Mouse (Mus musculus) Patski (cell line): ENCODE measurements around the gene Lrrn4. TPM values are rescaled to one million over a fixed set of nuclear protein-coding genes. Genes with fewer than 3 reads are reported as not detected.

Experiments
- ATAC-seq: fragments of 100-300 bp; one replicate; pipeline ENCODE4 v1.8.0; 2021
- CTCF ChIA-PET: fragments of 350-600 bp; sonication (Branson Sonifier 250); formaldehyde crosslinking; loops from one replicate; lab custom pipeline; 2022; ENCODE audit warnings: inconsistent platforms; lab: Charles Lee
- POLR2A ChIA-PET: fragments of 350-600 bp; sonication (Branson Sonifier 250); formaldehyde crosslinking; loops from one replicate; lab custom pipeline; 2022; ENCODE audit warnings: antibody characterized with exemption, inconsistent platforms; lab: Charles Lee
- DNase-seq: peaks from one replicate; pipeline ENCODE4 v3.0.0-alpha.2; 2011; ENCODE audit warnings: low read depth, low spot score
- H3K27me3 ChIP-seq: fragments of 371-371 bp; one replicate; pipeline ENCODE4 v1.5.1; 2021
- CTCF ChIP-seq: fragments of 100-300 bp; IDR thresholded peaks from one replicate; pipeline ENCODE4 v1.5.1; 2021
- in situ Hi-C: fragments of 300-500 bp; cut with MboI; formaldehyde crosslinking; loops from 3 replicates; pipeline ENCODE4 v1.11.1; 2018; ENCODE audit warnings: low pct_unique_long_range_greater_than_20kb, mixed read lengths
- polyA plus RNA-seq: library from polyadenylated mRNA; unstranded; gene quantifications from one replicate; pipeline ENCODE4 v1.2.3, GENCODE M21; 2021

Lrrn4 gene
- polyA plus RNA-seq, 1 experiment from 2014 or later, result not detected

- CTCF ChIA-PET, result interaction anchor here (0.9 to 3.3 kb wide), 3 partner anchors 45 to 386 kb away, joined by 4 to 22 read pairs (median 9); no protein-coding TSS in a partner anchor
- no peaks in the 10 kb centered on the region for H3K27me3 ChIP-seq
- in situ Hi-C loops, result loop anchor here (5.0 to 25.0 kb wide), 4 partner anchors 55 to 590 kb away; partner anchors contain the start of gene Crls1
- DNase-seq, result no peak
- POLR2A ChIA-PET, result no interaction called here
- no peak for ATAC-seq
- TF ChIP-seq CTCF, result no peak
These were observed 21.4 kb upstream of the Lrrn4 start for GRCm38 (mm10) chr2:132902056-132902455.

GRCm38 (mm10) chr2:132901636-132902035, 20.9 kb upstream of the Lrrn4 start:
- CTCF ChIA-PET, result interaction anchor here (3.3 kb wide), 1 partner anchor 44 kb away, joined by 22 read pairs; no protein-coding TSS in a partner anchor
- TF ChIP-seq CTCF, result no peak
- ATAC-seq (no peak), DNase-seq (no peak)
- POLR2A ChIA-PET, result no interaction called here
- H3K27me3 ChIP-seq, result no peaks in the 10 kb centered on the region
- in situ Hi-C loops, result loop anchor here (5.0 to 25.0 kb wide), 4 partner anchors 54 to 589 kb away; partner anchors contain the start of gene Crls1

- ChIA-PET POLR2A (no interaction called here), CTCF (no interaction called here)
- no peaks in the 10 kb centered on the region for H3K27me3 ChIP-seq
- ATAC-seq (no peak), DNase-seq (no peak)
- in situ Hi-C loops, result loop anchor here (5.0 to 25.0 kb wide), 4 partner anchors 53 to 588 kb away; partner anchors contain the start of gene Crls1
- no peak for TF ChIP-seq CTCF
These were observed 19.9 kb upstream of the Lrrn4 start for GRCm38 (mm10) chr2:132900596-132900995.

- ChIA-PET POLR2A (interaction anchor here (0.6 kb wide), 1 partner anchor 73 kb away, joined by 3 read pairs; no protein-coding TSS in a partner anchor), CTCF (no interaction called here)
- peaks cover 6% of the 10 kb centered on the region for H3K27me3 ChIP-seq
- TF ChIP-seq CTCF, result no peak
- no peak for DNase-seq
- in situ Hi-C loops, result no loop called here
- no peak for ATAC-seq
These were observed 17.5 kb upstream of the Lrrn4 start for GRCm38 (mm10) chr2:132898211-132898610.

GRCm38 (mm10) chr2:132893826-132894225, 13.1 kb upstream of the Lrrn4 start:
- ATAC-seq (no peak), DNase-seq (no peak)
- POLR2A ChIA-PET, result no interaction called here
- CTCF ChIA-PET, result interaction anchor here (1.1 to 1.9 kb wide), 2 partner anchors 10 to 12 kb away, joined by 3 to 7 read pairs; no protein-coding TSS in a partner anchor
- in situ Hi-C loops, result no loop called here
- H3K27me3 ChIP-seq, result peaks cover 6% of the 10 kb centered on the region
- no peak for TF ChIP-seq CTCF

GRCm38 (mm10) chr2:132885312-132885711, 4.6 kb upstream of the Lrrn4 start:
- DNase-seq, result no peak
- ChIA-PET CTCF (interaction anchor here (0.9 kb wide), 1 partner anchor 12 kb away, joined by 4 read pairs; no protein-coding TSS in a partner anchor), POLR2A (no interaction called here)
- no peak for TF ChIP-seq CTCF
- peaks cover 10% of the 10 kb centered on the region for H3K27me3 ChIP-seq
- no peak for ATAC-seq
- in situ Hi-C loops, result no loop called here

- H3K27me3 ChIP-seq, result peaks cover 14% of the 10 kb centered on the region
- ATAC-seq (no peak), DNase-seq (no peak)
- TF ChIP-seq CTCF, result no peak
- POLR2A ChIA-PET, result no interaction called here
- CTCF ChIA-PET, result interaction anchor here (0.9 to 1.4 kb wide), 2 partner anchors 12 to 19 kb away, joined by 3 to 4 read pairs; no protein-coding TSS in a partner anchor
- in situ Hi-C loops, result no loop called here
These were observed 3.7 kb upstream of the Lrrn4 start for GRCm38 (mm10) chr2:132884303-132884967.

- H3K27me3 ChIP-seq, result peaks cover 33% of the 10 kb centered on the region
- CTCF ChIA-PET, result interaction anchor here (1.2 kb wide), 1 partner anchor 23 kb away, joined by 3 read pairs; no protein-coding TSS in a partner anchor
- TF ChIP-seq CTCF, result no peak
- POLR2A ChIA-PET, result no interaction called here
- no peak for DNase-seq
- in situ Hi-C loops, result no loop called here
- peak; percentile 41 for ATAC-seq
These were observed 1.2 kb downstream of the Lrrn4 start for GRCm38 (mm10) chr2:132879261-132880044.

GRCm38 (mm10) chr2:132876991-132877390, 3.7 kb downstream of the Lrrn4 start:
- ChIA-PET CTCF (no interaction called here), POLR2A (no interaction called here)
- peaks cover 32% of the 10 kb centered on the region for H3K27me3 ChIP-seq
- no peak for TF ChIP-seq CTCF
- in situ Hi-C loops, result no loop called here
- ATAC-seq, result no peak
- no peak for DNase-seq

GRCm38 (mm10) chr2:132873657-132874326, 6.9 kb downstream of the Lrrn4 start:
- POLR2A ChIA-PET, result no interaction called here
- CTCF ChIA-PET, result interaction anchor here (1.2 to 2.2 kb wide), 2 partner anchors 12 to 14 kb away, joined by 3 to 6 read pairs; no protein-coding TSS in a partner anchor

More at GRCm38 (mm10) chr2:132873657-132874326, 6.9 kb downstream of the Lrrn4 start:
- in situ Hi-C loops, result no loop called here
- DNase-seq (no peak), ATAC-seq (no peak)
- peaks cover 13% of the 10 kb centered on the region for H3K27me3 ChIP-seq
- no peak for TF ChIP-seq CTCF
